Mouse (Mus musculus): ENCODE data around the gene Mmp9. TPM values are rescaled to one million over a fixed set of nuclear protein-coding genes. Genes with fewer than 3 reads are reported as not detected.

Mmp9 gene
- total RNA-seq, 2 experiments from 2014 or later: 2.0 to 2.9 TPM

DNA sequence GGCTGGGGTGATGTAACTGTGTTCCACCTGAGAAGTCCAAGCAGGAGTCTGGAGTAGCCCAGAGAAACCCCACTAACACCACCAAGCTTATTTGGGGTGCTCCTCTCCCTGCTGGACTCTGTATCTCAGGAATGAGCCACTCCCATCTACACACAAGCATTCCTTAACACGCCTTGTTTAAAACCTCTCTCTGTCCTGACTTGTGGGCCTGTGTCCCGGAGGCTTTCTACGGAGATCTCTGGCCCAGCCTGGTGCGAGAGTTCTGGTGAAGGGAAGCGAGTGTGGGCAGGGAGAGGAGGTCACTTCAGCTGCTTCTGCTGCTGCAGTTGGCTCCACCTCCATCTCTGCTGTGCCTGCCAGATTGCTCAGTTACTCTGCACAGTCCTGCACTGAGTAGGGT lies 15.6 kb downstream of the Mmp9 start:
- no peak for DNase-seq

DNA sequence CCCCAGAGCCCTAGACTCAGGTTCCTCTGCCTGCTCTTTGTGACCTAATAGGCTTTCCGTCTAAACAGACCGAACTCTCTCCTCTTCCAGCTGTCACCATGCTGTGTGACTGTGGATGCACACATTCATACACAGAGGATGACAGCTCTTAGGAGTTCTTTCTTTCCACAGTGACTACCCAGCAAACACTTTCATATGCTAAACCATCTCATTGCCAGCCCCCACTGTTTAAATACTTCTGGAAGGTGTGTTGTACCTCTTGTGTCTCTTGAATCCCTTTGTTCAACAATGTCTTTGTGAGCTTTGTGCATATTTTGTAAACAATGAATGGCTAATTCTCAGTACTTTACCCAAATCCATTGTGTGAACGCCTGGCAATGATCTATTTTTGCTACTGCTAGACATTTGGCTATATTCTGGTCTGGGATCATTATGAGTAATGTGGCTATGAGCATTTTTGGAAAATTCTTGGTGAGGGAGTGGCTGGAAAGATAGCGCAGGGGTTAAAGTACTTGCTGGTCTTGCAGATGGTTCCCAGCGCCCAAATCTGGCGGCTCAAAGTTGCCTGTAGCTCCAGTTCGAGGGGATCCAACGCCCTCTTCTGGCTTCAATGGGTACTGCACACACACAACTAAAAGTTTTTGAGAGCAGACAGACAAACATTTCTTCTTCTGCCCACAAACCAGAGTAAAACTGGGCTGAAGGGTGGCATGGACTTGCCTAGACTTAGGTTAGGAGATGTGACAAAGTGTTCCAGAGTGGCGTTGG lies 17.2 kb downstream of the Mmp9 start:
- DNase-seq: no peak

DNA sequence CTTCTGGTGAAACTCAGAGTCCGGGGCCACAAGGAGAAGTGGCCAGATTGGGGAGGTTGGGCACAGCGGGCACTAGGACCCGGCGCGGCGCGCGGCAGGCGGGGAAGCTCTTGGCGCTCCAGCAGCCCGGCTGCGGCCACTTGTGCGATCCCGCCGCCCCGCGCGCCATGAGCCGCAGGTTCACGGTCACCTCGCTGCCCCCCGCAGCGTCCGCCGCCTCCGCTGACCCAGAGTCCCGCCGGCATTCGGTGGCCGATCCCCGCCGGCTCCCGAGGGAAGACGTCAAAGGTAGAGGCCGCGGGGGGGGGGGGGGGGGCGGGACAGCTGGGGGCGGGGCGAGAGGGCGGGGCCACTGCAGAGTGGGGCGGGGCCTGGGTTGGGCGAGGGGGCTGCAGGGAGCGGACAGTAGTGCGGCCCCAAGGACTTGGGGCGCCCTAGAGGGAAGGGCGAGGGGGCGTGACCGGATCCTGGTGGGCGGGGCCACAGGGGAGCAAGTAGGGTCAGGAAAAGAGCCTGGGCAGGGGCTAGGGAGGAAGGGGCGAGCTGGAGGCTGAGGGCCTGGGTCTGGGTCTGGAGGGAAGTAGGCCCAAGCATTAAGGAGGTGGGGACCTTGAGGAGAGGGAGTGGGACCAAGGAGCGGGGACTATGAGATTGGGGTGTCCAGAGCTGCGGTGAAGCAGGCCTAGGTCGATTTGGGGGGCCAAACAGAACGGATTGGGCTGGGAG lies 20.3 kb downstream of the Mmp9 start, which contains the start of gene Slc12a5:
Gene Slc12a5 (plus strand): TSS at position 87 of the 726 bp plus-strand sequence.
- peak; percentile 51 to 59 for DNase-seq

DNA sequence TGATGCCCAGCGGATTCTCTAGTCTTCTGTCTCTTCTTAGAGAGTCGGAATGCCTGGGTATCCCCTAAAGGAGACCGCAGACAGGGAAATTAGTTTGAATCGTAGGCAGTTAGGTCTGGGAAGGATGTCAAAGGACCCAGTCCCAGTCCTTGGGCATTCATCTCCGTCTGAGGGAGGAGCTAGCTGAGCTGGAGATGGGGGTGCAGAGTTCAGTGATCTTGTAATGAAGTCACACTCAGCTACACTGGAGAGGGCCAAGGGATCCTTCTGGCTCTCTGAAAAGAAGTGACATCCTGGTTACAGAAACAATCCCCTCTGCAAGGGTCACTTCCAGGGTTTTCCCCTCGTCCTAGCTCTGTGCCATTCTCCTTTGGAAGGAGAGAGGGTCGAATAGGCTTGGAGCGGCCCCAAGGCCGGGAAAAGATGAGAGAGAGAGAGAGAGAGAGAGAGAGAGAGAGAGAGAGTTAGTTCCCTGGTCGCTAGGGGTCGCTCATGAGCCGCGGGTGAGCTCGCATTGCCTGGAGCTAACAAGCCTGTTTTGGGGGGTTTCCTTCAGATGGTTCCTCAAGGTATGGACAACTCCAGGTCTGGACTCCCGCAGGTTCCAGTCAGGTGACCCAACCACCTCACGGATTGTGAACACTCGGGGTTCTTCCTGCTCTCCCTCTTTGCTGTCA lies 21.1 kb downstream of the Mmp9 start:
- DNase-seq: peak; percentile 63 to 75

DNA sequence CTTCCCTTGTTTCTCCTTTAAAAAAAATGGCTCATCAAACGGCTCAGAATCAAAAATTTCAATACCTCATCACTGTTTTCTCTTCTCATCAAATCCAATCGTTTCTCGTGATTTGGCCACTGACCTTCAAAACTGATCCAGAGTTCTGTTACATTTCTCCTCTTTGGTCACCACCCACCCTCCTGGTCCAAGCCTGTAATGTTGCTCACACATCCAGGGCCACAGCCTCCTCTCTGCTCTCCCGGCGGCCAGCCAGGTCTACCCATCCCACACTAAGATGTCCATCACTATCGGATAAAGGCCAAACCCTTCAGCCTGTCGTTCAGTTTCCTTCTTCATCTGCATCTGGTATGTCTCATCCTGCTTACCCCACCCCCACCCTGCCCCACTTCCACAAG lies 21.6 kb downstream of the Mmp9 start:
- no peak for DNase-seq

DNA sequence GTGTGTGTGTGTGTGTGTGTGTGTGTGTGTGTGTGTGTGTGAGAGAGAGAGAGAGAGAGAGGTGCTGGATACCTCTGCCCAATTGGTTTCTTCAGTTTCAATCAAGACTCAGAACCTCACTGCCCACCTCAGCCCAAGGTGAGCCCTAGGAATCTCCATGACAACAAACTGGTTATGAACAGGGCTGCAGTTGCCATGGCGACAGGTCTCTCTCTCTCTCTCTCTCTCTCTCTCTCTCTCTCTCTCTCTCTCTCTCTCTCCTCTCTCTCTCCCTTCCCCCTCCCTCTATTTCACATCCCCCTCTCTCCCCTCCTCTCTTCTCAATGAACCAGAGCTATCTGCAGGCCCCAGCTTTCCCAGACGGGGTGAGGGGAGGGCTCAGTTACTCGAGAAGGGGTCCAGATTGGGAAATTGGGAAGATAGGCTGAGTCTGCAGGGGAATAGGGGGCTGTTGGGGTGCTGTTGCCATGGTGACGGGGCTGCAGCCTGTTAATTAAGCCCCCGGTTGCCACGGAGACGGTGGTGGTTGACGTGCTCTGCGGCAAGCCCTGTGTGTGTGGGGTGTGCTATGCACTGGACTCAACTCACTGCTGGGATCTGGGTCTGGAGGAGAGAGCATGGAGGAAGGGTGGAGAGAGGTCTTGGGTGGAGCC lies 23.8 kb downstream of the Mmp9 start:
- peak; percentile 69 to 73 for DNase-seq

DNA sequence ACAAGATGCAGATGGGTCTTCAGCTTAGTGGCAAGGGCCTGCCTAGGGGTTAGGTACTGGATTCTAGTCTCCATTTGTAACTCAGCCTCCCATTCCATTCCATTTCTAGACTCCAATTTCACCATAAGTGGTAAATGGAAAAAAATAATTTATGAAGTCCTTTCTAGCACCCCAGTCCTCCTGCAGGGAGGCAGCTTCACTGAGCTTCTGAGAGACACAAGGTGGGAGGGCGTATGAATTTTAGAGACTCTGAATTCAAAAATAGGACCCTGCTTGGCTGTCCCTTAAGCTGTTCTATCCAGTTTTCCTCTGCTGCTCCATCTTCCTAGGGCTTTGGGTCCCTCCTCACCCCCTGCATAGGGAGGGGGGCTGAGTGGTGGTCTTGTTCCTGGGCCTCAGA lies 24.4 kb downstream of the Mmp9 start:
- no peak for DNase-seq

DNA sequence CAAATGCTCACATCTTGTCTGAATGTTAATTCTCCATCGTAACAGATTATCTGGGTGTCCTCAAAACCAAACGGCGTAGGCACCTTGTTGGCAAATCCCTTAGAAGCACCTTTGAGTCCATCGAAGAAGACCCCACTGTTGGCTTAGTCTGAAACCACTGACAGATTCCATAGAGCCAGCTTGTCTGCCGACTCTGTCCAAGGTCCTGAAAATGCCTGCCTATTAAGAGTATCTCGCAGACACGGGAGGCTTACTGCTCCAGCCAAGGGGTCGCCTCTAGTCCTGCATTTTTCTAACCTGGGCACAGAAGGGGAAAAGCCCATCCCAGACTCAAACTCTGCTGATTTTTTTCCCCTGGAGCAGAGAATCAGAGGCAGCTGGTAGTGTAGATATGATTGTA lies 25.8 kb downstream of the Mmp9 start:
- no peak for DNase-seq

DNA sequence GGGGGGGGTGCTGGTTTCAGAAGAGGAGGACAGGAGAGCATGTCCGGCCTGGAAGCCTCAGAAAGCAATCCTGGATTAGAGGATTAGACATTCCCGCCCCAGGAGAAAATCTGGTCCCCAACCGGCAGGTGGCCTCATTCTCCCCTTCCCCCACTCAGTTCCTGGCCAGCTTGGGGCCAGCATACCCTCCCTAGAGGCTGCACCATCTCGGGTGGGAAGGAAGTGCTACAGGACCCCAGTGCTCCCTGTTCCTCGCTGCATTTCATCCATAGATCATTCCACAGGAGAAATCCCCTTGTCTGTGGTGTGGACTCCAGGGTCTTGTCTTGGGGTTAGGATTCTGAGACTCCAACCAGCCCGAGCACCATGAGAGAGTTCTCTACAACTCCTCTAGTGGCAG lies 26.6 kb downstream of the Mmp9 start:
- DNase-seq: peak in 1 of 2 experiments; percentile 27

DNA sequence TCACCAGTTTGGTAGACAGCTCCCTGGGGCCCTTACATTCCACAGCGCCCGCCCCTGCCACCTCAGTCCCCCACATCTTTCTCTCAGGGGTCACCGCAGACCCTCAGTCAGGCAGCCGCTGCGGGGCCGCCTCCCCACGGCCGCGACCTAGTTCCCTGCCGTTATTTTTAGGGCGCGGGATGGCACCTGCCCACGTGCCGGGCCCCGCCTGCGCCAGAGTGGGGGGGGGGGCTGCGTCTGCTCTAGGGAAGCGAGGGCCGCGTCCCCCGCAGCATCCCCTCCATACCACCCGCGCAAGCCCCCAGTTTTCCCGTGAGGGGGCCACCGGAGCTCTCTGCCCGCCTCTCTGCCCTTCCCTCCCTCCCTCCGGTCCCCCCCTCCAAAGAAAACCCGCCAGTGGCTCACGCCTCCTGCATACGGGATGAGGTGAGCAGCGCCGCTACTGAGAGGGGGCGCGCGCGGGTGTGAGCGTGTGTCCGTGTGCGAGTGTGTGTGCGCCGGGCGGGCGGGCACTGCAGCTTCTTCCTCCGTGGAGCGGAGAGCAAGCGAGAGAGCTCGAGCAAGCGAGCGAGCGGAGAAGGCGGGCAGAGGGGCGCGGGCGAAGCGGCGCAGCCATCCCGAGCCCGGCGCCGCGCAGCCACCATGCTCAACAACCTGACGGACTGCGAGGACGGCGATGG lies 27.3 kb downstream of the Mmp9 start:
- peak; percentile 73 to 74 for DNase-seq

DNA sequence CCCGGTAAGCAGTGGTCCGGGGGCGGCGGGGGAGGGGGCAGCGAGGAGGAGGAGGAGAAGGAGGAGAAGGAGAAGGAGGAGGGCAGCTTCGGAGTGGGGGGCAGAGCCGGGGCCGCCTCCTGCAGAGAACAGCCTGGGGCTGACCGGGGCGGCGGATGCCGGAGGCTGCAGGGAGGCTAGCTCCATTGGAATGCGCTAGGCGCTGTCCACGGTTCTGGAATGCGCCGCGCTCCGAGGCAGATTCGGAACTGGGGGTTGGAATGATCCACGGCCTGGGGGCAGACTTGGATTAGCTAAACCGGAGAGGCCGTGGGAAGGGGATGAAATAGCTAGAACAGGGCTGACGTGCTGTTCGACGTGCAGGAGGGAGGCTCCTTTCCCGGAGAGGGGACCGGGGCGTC lies 27.9 kb downstream of the Mmp9 start:
- DNase-seq: peak; percentile 50 to 61

DNA sequence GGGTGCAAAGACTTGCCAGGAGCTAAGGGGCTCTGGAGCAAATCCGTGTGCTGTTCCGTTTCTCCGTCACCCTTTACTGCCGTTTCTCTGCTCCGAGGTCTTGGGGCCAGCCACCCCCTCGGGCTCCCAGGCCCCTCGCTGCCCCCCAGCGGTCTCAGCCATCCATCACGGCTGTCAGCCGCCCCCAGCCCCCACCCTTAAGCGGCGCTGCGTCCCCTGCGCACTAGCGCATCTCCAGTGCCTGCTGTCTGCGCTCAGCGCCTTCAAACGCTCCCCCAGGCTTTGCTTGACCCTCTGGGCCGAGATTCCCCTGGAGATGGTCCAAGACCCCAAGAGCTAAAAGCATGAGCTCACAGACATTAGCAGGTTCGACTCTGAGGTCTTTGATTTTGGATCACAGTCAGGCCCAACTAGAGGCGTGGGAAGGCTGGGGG lies 28.8 kb downstream of the Mmp9 start:
- DNase-seq: peak; percentile 55 to 58

DNA sequence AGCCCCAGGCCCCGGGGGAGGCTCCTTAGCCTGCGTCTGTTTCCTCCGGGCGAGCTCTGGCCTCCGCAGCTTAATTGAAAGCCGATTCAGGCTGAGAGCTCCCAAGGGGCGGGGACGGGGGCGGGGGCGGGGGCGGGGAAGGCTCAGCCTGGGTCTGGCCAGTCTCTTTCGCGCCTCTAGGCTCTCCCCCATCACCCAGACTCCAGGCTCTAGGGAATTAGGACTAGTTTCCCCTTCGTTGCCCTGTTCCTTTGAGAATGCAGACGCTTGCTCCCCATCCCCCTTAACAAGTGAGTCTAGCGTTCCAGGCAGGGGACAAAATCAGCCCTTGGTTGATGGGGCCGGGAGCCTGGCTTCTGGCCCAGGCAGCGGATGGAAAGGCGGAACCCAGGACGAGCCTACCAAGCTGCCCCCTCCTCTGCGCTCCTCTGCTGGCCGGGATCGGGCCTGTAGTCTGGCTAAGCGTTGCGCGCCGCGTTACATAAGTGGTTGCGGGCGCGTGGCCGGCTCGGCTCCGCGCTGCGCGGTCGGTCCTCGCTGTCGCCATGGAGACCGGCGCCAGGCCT lies 30.1 kb downstream of the Mmp9 start:
- peak; percentile 72 to 77 for DNase-seq

DNA sequence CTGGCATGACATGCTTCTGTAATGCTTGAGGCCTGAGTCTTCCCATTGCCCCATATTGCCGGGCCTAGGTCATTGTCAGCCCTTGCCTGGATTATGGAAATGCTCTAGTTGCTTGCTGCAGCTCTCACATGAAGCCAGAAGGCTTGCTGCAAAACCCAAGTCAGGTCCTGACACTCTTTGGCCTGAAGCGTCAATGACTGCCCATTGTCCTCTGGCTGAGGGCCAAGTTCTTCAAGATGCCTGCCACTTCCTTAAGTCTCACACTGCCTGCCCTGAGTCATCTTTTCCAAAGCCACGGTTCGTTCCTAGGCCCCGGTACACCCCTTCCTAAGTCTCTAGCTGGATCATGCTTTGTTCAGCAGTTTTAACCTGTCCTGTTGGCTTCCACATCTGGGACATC lies 32.1 kb downstream of the Mmp9 start:
- no peak for DNase-seq

DNA sequence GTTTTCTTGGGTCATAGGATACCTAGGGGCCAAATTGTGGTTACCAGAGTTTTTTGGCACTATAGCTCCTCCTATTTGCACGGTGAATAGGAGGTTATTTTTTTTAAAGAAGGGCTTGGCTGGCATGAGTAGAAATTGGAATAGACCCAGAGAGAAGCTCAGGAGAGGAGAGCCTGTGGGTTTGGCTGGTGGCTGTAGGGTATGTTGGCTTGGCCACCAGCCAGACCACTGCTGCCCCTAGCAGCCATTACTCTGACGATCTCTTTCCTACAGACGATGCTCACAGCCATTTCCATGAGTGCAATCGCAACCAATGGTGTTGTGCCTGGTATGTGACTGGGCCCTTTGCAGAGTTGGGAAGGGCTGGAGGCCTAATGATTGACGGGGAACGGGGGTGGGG lies 35.0 kb downstream of the Mmp9 start:
- DNase-seq: no peak

DNA sequence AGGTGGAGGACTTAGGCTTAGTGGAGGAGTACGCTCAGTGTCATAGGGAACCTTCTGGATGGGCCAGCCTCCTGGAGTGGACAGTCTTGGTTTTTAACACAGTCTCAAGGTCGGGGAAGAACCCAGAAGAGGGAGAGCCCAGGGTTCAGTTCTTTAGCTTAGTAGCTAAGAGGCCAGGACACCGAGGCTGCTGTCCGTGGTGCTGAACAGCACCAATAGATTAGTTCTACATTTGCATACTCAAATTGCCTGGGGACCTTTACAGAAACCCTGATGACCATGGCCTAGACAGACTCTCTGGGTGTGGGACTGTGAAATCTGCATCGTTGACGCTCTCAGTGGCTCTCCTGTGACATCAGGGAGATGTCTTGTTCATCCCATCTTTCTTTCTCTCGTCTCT lies 39.2 kb downstream of the Mmp9 start:
- DNase-seq: no peak

DNA sequence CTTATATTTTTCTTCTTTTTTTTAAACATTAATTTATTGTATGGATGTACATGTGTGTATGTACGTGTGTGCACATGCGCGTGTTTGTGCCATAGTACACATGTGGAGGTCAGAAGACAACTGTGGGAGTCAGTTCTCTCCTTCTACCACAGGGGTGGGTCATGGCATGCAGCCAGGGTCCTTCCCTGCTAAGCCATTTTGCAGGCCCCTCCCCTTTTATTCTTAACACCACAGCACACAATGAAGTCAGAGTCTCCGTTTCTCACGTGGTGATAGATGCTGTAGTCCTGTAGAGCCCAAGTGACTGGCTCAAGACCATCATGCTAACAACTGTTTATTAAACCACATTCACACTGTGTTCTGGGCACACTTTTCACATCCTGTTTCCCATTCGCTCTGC lies 45.4 kb downstream of the Mmp9 start:
- no peak for DNase-seq

DNA sequence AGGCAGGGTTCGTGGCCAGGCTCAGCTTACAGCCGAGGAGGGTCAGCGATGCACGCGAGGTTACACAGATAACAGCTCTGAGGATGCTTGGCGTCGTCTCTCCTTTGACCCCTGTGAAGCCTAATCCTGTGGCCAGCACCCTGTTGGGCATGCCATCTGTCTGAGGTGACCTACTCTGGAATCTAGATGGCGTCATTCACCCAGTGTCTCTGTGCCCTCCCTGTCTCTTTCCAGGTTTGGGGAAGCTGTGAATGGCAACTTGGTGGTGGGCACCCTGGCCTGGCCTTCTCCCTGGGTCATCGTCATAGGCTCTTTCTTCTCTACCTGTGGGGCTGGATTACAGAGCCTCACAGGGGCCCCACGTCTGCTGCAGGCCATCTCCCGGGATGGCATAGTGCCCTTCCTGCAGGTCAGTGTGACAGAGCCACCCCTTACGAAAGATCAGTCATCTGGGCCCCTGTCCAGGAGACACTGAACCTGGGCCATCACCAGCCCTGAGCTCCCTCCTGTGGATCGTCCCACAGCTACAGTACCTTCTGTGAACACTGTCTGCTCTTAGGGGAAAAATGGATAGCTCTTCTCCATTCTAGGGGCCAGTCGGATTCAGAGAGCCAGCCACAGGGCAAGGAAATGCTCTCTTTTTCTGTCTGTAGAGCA lies 45.9 kb downstream of the Mmp9 start:
- no peak for DNase-seq

DNA sequence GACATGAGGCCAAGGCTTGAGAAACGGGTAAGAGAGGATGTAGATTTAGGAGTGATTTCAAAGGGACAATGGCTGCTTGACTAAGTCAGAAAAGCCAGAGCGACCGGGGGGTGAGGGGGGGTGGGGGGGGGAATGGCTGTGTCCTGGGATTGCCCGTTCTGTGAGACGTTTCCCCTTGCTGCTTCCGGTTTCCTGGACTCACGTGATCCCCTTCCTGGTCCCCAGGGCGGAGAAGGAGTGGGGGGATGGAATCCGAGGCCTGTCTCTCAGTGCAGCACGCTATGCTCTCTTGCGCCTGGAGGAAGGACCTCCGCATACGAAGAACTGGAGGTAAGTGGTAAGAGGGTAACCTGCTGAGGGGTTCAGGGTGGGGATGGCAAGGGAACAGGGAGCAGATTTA lies 48.2 kb downstream of the Mmp9 start:
- DNase-seq: no peak

DNA sequence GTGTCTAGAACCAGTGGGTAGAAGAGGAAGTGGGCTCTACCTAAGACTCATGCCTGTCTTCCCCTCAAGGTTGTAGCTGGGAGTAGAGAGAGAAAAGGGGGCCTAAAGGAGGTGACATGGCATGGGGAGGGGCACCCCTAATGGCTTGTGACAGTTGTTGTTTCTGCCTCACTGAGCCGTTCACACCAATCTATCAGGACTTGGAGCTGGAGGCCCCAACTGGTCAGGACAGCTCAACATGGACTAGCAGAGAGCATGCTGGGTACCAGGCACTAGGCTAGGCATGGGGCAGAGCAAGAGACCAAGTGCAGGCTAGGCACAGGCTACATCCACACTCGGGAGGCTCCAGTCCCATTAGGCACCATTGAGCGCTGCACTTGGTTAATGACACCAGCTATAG lies 50.5 kb downstream of the Mmp9 start:
- DNase-seq: no peak

DNA sequence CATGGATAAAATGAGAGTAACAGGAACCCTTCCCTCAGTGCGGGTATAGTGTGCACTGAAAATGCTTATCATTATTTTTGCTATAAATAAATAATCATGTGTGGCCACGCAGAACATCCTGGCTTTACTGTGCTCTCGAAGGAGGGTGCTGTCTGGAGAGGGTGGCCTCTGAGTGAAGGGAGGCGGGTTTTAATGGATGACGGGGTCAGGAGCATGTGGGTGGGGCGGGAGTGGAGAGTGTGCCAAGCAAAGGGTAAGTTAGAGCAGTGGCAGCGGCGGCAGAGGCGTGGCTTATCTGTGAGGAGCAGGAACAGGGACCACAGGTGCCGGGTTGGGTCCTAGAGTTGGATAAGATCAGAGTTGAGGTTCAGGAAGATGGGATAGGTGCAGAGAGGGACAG lies 51.2 kb downstream of the Mmp9 start:
- DNase-seq: no peak

Measured in layer of hippocampus, postnatal 36 days (tissue).